Mouse (Mus musculus) kidney, adult 2 months (tissue): ENCODE results near the gene Gm42417. TPM values are rescaled to one million over a fixed set of nuclear protein-coding genes. Genes with fewer than 3 reads are reported as not detected.

Source experiments
- DNase-seq: peaks from one replicate; pipeline ENCODE4 v3.0.0; 2021
- H3K27ac ChIP-seq: fragments of 200-500 bp; 2 replicates; pipeline ENCODE4 v1.5.1; 2012; ENCODE audit warnings: low read depth, low read length, control low read depth, inconsistent platforms; ENCODE audit not compliant: insufficient read depth
- H3K27me3 ChIP-seq: fragments of 200-500 bp; replicated peaks from 2 replicates; pipeline ENCODE4 v1.6.1; 2012; ENCODE audit warnings: mild to moderate bottlenecking, moderate library complexity, low read length, inconsistent platforms; ENCODE audit not compliant: control insufficient read depth, insufficient read depth
- H3K36me3 ChIP-seq: fragments of 200-500 bp; 2 replicates; pipeline ENCODE4 v1.6.1; 2012; ENCODE audit warnings: mild to moderate bottlenecking, moderate library complexity, low read length, inconsistent platforms; ENCODE audit not compliant: control insufficient read depth, insufficient read depth
- H3K4me1 ChIP-seq: fragments of 200-500 bp; 2 replicates; pipeline ENCODE4 v1.6.1; 2011; ENCODE audit warnings: low read length; ENCODE audit not compliant: control insufficient read depth, insufficient read depth
- H3K4me3 ChIP-seq: fragments of 200-500 bp; 2 replicates; pipeline ENCODE4 v1.5.1; 2011; ENCODE audit warnings: mild to moderate bottlenecking, low read depth, low read length, control low read depth; ENCODE audit not compliant: insufficient read depth
- CTCF ChIP-seq: fragments of 200-500 bp; conservative IDR thresholded peaks from 2 replicates; pipeline ENCODE4 v1.5.1; 2011; ENCODE audit warnings: low read depth, mild to moderate bottlenecking, control low read depth, low read length, moderate library complexity, mixed read lengths; ENCODE audit not compliant: insufficient read depth, insufficient read length
- POLR2A ChIP-seq: fragments of 200-500 bp; IDR thresholded peaks from one replicate; pipeline ENCODE4 v1.6.1; 2011; ENCODE audit warnings: low read depth, low read length, control low read depth
- WGBS: fragments of 180-500 bp; shearing (Covaris S2); methylation state at CpG from one replicate; pipeline ENCODE4 v1.1.7; 2018; 5-methylcytosine and 5-hydroxymethylcytosine counted together
- polyA plus RNA-seq: library from polyadenylated mRNA; depleted of rRNA; stranded (reverse); fragments of >200 nt; gene quantifications from 2 replicates; pipeline ENCODE4 v1.2.3, GENCODE M21; 2012

Gene Gm42417
- polyA plus RNA-seq, 1 experiment: not detected

- Histone ChIP-seq H3K27ac (no peak overlapping the region), H3K4me1 (peaks cover 4% of the 10 kb centered on the region; the same call in 1 of the 2 replicates), H3K27me3 (no peaks in the 10 kb centered on the region), H3K4me3 (no peak overlapping the region), H3K36me3 (no peaks in the 10 kb centered on the region; the same call in 1 of the 2 replicates)
- no peak for DNase-seq
- 66% methylated on average over 5 of the region's 5 CpGs for WGBS
- TF ChIP-seq POLR2A (no peak), CTCF (no peak)
Observed at GRCm38 (mm10) chr1:36508238-36508637, 31.0 kb downstream of the Gm42417 start.

- WGBS: 4% methylated on average over 3 of the region's 3 CpGs
- Histone ChIP-seq H3K4me1 (no peaks in the 10 kb centered on the region), H3K36me3 (no peaks in the 10 kb centered on the region), H3K27me3 (no peaks in the 10 kb centered on the region), H3K4me3 (no peak overlapping the region), H3K27ac (no peak overlapping the region)
- TF ChIP-seq CTCF (peak; percentile 97), POLR2A (no peak)
- DNase-seq: peak; percentile 82
Observed at GRCm38 (mm10) chr1:36501261-36501660, 38.0 kb downstream of the Gm42417 start.

GRCm38 (mm10) chr1:36497312-36497711 is 41.9 kb downstream of the Gm42417 start:
- no peak overlapping the region for H3K27ac ChIP-seq
- H3K4me3 ChIP-seq: no peak overlapping the region
- no peaks in the 10 kb centered on the region for H3K36me3 ChIP-seq
- peaks cover 4% of the 10 kb centered on the region for H3K4me1 ChIP-seq
- no peak for DNase-seq
- WGBS: 84% methylated on average over 2 of the region's 2 CpGs
- no peaks in the 10 kb centered on the region for H3K27me3 ChIP-seq
- TF ChIP-seq POLR2A: no peak
- no peak for TF ChIP-seq CTCF

DNA sequence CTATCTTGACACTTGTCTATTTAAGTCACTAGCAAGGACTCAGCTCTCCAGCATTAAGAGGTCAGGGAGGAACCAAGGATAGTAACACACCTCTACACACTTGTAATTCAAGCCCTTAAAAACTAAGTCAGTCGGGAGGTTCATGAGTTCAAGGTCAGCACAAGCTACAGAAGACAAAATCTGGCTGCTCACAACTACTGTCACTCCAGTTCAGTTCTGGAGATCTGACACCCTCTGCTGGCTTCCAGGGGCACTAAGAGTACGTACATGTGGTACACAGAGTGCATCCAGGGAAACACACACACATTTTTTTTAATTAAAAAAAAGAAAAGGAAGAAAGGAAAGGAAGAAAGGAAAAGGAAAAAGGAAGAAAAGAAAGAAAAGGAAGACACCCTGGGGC is 42.5 kb downstream of the Gm42417 start:
- Histone ChIP-seq H3K36me3 (no peaks in the 10 kb centered on the region), H3K4me1 (peaks cover 6% of the 10 kb centered on the region), H3K27ac (no peak overlapping the region), H3K27me3 (no peaks in the 10 kb centered on the region), H3K4me3 (no peak overlapping the region)
- peak; percentile 51 for DNase-seq
- TF ChIP-seq POLR2A: no peak
- TF ChIP-seq CTCF: peak; percentile 54
- 37% methylated on average over 2 of the region's 2 CpGs for WGBS

DNA sequence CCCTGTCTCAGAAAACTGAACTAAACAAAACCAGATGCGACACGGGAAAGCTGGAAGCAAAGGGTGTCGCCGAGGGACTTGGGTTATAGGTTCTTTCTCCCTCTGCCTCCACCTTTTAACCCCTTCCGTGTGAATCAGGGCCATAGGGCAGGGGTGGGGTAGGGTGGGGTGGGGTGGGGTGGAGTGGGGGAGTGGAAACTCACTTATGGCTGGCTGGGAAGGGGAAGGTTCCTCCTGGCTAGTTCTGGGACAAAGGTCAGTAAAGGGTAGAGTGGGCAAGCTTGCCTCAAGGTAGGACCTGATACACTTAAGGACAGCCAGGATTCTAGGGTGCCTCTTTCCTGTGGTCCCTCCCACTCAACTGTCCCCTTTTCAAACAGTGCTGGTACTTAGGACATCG is 45.9 kb downstream of the Gm42417 start:
- H3K36me3 ChIP-seq: no peaks in the 10 kb centered on the region
- no peaks in the 10 kb centered on the region for H3K27me3 ChIP-seq
- no peak overlapping the region for H3K27ac ChIP-seq
- WGBS: 61% methylated on average over 6 of the region's 6 CpGs
- DNase-seq: no peak
- TF ChIP-seq CTCF (no peak), POLR2A (no peak)
- no peak overlapping the region for H3K4me3 ChIP-seq
- H3K4me1 ChIP-seq: peaks cover 6% of the 10 kb centered on the region

DNA sequence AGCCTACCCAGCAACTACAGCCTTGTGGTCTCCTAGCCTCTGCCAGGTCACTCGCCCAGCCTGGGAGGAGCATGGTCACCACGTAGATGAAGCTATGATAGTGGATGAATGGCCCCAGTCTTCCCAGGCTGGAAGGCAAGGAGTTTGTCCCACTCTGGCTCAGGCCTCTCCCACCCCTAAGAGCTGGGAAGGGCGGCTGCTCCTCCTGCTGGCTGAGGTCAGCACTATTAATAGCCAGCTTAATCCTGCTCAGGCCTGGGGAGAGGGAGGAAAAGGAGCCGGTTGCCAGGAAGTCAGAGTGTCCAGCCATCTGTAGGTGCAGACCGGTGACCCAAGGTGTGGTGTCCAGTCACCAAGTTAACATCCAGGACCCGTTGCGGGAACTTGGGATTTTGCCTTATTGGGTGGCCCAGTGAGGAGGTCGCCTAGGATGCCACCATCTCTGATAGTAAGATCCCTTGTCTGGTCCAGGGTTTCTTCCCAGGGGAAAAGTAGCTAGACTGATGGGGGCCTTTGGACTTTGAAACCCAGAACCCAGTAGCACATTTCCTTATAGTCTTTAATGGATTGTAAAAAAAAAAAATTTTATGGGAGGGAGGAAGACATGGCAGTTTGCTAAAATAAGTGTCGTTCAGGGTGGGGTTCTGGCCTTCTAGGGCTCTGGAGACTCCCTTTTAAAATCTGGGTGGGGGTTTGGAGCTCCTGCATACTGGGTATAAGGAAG is 46.7 kb downstream of the Gm42417 start:
- no peak overlapping the region for H3K4me3 ChIP-seq
- no peaks in the 10 kb centered on the region for H3K27me3 ChIP-seq
- 19% methylated on average over 9 of the region's 9 CpGs for WGBS
- peak; percentile 78 for DNase-seq
- H3K36me3 ChIP-seq: no peaks in the 10 kb centered on the region
- peaks cover 6% of the 10 kb centered on the region for H3K4me1 ChIP-seq
- no peak for TF ChIP-seq POLR2A
- TF ChIP-seq CTCF: peak; percentile 57; the same call in 1 of the 2 replicates
- no peak overlapping the region for H3K27ac ChIP-seq

DNA sequence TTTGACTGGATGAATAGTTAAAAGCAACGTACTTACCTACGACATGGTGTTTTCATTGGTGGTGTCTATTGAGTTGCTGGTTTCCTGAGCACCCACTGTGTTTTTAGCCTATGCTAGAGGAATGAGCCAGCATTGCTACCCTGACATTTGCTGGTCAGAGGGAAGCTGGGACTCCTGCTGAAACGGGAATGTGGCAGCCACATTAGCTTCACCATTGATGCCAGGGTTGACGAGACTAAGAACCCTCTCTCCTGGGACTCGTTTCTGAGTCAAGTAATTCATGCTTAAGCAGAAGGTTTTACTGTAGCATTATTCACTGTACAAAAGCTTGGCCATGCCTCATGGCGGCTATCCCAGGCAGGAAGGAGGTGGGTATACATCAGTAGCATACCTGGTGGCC is 49.6 kb downstream of the Gm42417 start:
- H3K27ac ChIP-seq: no peak overlapping the region
- no peak overlapping the region for H3K4me3 ChIP-seq
- H3K4me1 ChIP-seq: peaks cover 6% of the 10 kb centered on the region
- no peak for DNase-seq
- TF ChIP-seq POLR2A: no peak
- no peak for TF ChIP-seq CTCF
- H3K27me3 ChIP-seq: no peaks in the 10 kb centered on the region
- no peaks in the 10 kb centered on the region for H3K36me3 ChIP-seq
- WGBS: 88% methylated on average over 6 of the region's 6 CpGs
